Mouse (Mus musculus): ENCODE results near the gene Kmt2e. TPM values are rescaled to one million over a fixed set of nuclear protein-coding genes. Genes with fewer than 3 reads are reported as not detected.

The Kmt2e gene
- total and polyA plus RNA-seq, 3 experiments: 14.4 to 48.5 (median 38.1) TPM

- DNase-seq: no peak
- Histone ChIP-seq H3K27ac (no peak overlapping the region), H3K4me1 (ENCODE audit: control insufficient read depth, insufficient read depth, low read length) (no peaks in the 10 kb centered on the region), H3K4me3 (no peak overlapping the region), H3K79me2 (replicated peaks; ENCODE audit: control insufficient read depth, insufficient read depth, low read length) (no peaks in the 10 kb centered on the region), H3K9ac (ENCODE audit: low read depth, low read length) (no peak overlapping the region), H3K27me3 (ENCODE audit: control insufficient read depth, insufficient read depth, low read length) (no peaks in the 10 kb centered on the region), H3K36me3 (ENCODE audit: control insufficient read depth, insufficient read depth, low read length) (peaks cover 7% of the 10 kb centered on the region)
- intact Hi-C loops (cut with DNase I): no loop called here
- no peak for TF ChIP-seq POLR2A (IDR thresholded peaks at IDR 0.05; ENCODE audit: insufficient read depth, low read depth, low read length)
- TF ChIP-seq EP300 (IDR thresholded peaks at IDR 0.05; ENCODE audit: insufficient read depth, low read depth, low read length): no peak
- TF ChIP-seq CTCF (IDR thresholded peaks at IDR 0.05): no peak
- 89% methylated on average over 6 of the region's 6 CpGs for WGBS
These were observed 74.4 kb downstream of the Kmt2e start for GRCm38 (mm10) chr5:23508630-23509029.

- no peak overlapping the region for H3K27ac ChIP-seq
- no peaks in the 10 kb centered on the region for H3K79me2 ChIP-seq (replicated peaks; ENCODE audit: control insufficient read depth, insufficient read depth, low read length)
- peaks cover 7% of the 10 kb centered on the region for H3K36me3 ChIP-seq (ENCODE audit: control insufficient read depth, insufficient read depth, low read length)
- no peak overlapping the region for H3K4me3 ChIP-seq
- intact Hi-C loops (cut with DNase I): no loop called here
- no peak overlapping the region for H3K9ac ChIP-seq (ENCODE audit: low read depth, low read length)
- 97% methylated on average over 5 of the region's 5 CpGs for WGBS
- no peaks in the 10 kb centered on the region for H3K4me1 ChIP-seq (ENCODE audit: control insufficient read depth, insufficient read depth, low read length)
- no peak for DNase-seq
- no peaks in the 10 kb centered on the region for H3K27me3 ChIP-seq (ENCODE audit: control insufficient read depth, insufficient read depth, low read length)
- no peak for TF ChIP-seq EP300 (IDR thresholded peaks at IDR 0.05; ENCODE audit: insufficient read depth, low read depth, low read length)
- no peak for TF ChIP-seq CTCF (IDR thresholded peaks at IDR 0.05)
- TF ChIP-seq POLR2A (IDR thresholded peaks at IDR 0.05; ENCODE audit: insufficient read depth, low read depth, low read length): no peak
These were observed 77.2 kb downstream of the Kmt2e start for GRCm38 (mm10) chr5:23511456-23511855.

- no peak overlapping the region for H3K27ac ChIP-seq
- DNase-seq: no peak
- 93% methylated on average over 7 of the region's 7 CpGs for WGBS
- no peaks in the 10 kb centered on the region for H3K4me1 ChIP-seq (ENCODE audit: control insufficient read depth, insufficient read depth, low read length)
- H3K27me3 ChIP-seq (ENCODE audit: control insufficient read depth, insufficient read depth, low read length): no peaks in the 10 kb centered on the region
- intact Hi-C loops (cut with DNase I): no loop called here
- H3K9ac ChIP-seq (ENCODE audit: low read depth, low read length): no peak overlapping the region
- TF ChIP-seq EP300 (IDR thresholded peaks at IDR 0.05; ENCODE audit: insufficient read depth, low read depth, low read length) (no peak), CTCF (IDR thresholded peaks at IDR 0.05) (no peak), POLR2A (IDR thresholded peaks at IDR 0.05; ENCODE audit: insufficient read depth, low read depth, low read length) (no peak)
- H3K36me3 ChIP-seq (ENCODE audit: control insufficient read depth, insufficient read depth, low read length): 0 out of 2 replicates have a peak, but pooled peaks cover 1% of the 10 kb centered on the region
- H3K79me2 ChIP-seq (replicated peaks; ENCODE audit: control insufficient read depth, insufficient read depth, low read length): no peaks in the 10 kb centered on the region
- H3K4me3 ChIP-seq: no peak overlapping the region
These were observed 78.3 kb downstream of the Kmt2e start for GRCm38 (mm10) chr5:23512556-23512955.

DNA sequence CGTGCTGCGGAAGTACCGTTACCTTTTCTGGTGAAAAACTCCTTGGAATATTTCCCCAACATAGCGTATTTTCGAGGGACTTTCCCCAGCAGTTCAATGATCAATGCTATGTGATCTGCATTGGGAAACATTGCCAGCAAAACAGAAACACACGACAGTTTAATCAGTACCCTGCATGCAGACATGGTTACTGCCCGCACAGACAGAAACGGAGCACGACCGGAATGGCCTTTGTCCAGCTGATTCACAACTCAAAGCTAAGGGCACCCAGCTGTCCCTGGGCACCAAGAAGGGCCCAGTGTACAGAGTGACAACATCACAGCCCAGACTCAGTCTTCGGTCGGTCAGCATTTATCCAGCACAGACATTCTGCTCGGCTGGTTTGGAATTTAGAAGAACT, 79.2 kb downstream of the Kmt2e start:
- no peaks in the 10 kb centered on the region for H3K79me2 ChIP-seq (replicated peaks; ENCODE audit: control insufficient read depth, insufficient read depth, low read length)
- no peak overlapping the region for H3K9ac ChIP-seq (ENCODE audit: low read depth, low read length)
- intact Hi-C loops (cut with DNase I): no loop called here
- peaks cover 3% of the 10 kb centered on the region; the same call in 1 of the 2 replicates for H3K36me3 ChIP-seq (ENCODE audit: control insufficient read depth, insufficient read depth, low read length)
- WGBS: 94% methylated on average over 13 of the region's 13 CpGs
- H3K4me1 ChIP-seq (ENCODE audit: control insufficient read depth, insufficient read depth, low read length): no peaks in the 10 kb centered on the region
- TF ChIP-seq POLR2A (IDR thresholded peaks at IDR 0.05; ENCODE audit: insufficient read depth, low read depth, low read length) (no peak), EP300 (IDR thresholded peaks at IDR 0.05; ENCODE audit: insufficient read depth, low read depth, low read length) (no peak), CTCF (IDR thresholded peaks at IDR 0.05) (no peak)
- no peak overlapping the region for H3K27ac ChIP-seq
- H3K4me3 ChIP-seq: no peak overlapping the region
- DNase-seq: no peak
- no peaks in the 10 kb centered on the region for H3K27me3 ChIP-seq (ENCODE audit: control insufficient read depth, insufficient read depth, low read length)

DNA sequence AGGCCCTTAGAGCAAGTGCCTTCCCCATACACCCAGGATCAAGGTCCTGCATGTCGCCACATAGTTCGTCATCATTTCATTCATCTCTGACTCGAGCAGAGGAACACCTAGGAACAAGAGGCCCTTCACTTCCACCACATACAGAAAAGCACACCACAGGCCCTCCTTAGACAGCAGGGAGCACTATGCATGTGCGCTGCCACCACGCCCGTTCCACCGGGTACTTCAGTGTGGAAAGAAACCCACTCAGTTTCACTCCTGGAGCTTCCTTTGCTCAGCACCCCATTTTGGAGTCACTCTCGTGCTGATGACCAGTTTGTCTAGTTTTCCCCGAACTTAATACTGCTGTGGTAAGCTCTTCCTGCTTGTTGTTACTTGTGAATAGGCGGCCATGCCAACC, 80.8 kb downstream of the Kmt2e start:
- peaks cover 9% of the 10 kb centered on the region for H3K36me3 ChIP-seq (ENCODE audit: control insufficient read depth, insufficient read depth, low read length)

DNA sequence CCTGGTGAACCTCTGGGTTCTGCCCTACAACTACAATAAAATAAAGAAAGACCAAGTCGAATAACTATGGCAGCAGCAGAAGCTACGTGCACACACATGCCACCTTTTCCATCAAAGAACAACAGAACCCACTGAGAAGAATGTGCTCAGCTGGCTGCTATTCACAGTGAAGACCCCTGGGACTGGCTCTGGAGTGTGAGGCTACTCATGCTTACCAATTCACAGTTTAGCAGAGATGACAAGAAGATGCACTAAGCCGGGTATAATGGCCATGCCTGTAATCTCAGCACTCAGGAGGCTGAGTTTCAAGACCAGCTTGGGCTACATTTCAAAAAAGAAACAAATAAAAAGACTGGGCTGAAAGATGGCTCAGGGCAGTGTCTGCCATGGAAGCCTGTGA, 82.7 kb downstream of the Kmt2e start:
- no peak overlapping the region for H3K9ac ChIP-seq (ENCODE audit: low read depth, low read length)
- H3K79me2 ChIP-seq (replicated peaks; ENCODE audit: control insufficient read depth, insufficient read depth, low read length): no peaks in the 10 kb centered on the region
- peaks cover 6% of the 10 kb centered on the region for H3K4me1 ChIP-seq (ENCODE audit: control insufficient read depth, insufficient read depth, low read length)
- no peak for TF ChIP-seq CTCF (IDR thresholded peaks at IDR 0.05)
- 94% methylated on average over 3 of the region's 3 CpGs for WGBS
- H3K36me3 ChIP-seq (ENCODE audit: control insufficient read depth, insufficient read depth, low read length): peaks cover 13% of the 10 kb centered on the region
- no peaks in the 10 kb centered on the region for H3K27me3 ChIP-seq (ENCODE audit: control insufficient read depth, insufficient read depth, low read length)
- intact Hi-C loops (cut with DNase I): loop anchor here (5.0 kb wide), 1 partner anchor 100 kb away; no protein-coding TSS in a partner anchor
- no peak for DNase-seq
- H3K27ac ChIP-seq: no peak overlapping the region
- no peak overlapping the region for H3K4me3 ChIP-seq

More for the DNA sequence above, 80.8 kb downstream of the Kmt2e start:
- Histone ChIP-seq H3K9ac (ENCODE audit: low read depth, low read length) (no peak overlapping the region), H3K4me1 (ENCODE audit: control insufficient read depth, insufficient read depth, low read length) (peaks cover 6% of the 10 kb centered on the region), H3K79me2 (replicated peaks; ENCODE audit: control insufficient read depth, insufficient read depth, low read length) (no peaks in the 10 kb centered on the region), H3K27ac (no peak overlapping the region), H3K4me3 (no peak overlapping the region), H3K27me3 (ENCODE audit: control insufficient read depth, insufficient read depth, low read length) (no peaks in the 10 kb centered on the region)
- intact Hi-C loops (cut with DNase I): loop anchor here (5.0 kb wide), 1 partner anchor 102 kb away; no protein-coding TSS in a partner anchor
- 95% methylated on average over 10 of the region's 10 CpGs for WGBS
- no peak for TF ChIP-seq EP300 (IDR thresholded peaks at IDR 0.05; ENCODE audit: insufficient read depth, low read depth, low read length)
- TF ChIP-seq POLR2A (IDR thresholded peaks at IDR 0.05; ENCODE audit: insufficient read depth, low read depth, low read length): no peak
- no peak for TF ChIP-seq CTCF (IDR thresholded peaks at IDR 0.05)
- no peak for DNase-seq

Measured in heart, adult 2 months (tissue).